Mouse (Mus musculus): ENCODE results near the gene Whrn. TPM values are rescaled to one million over a fixed set of nuclear protein-coding genes. Genes with fewer than 3 reads are reported as not detected.

The Whrn gene
- polyA plus RNA-seq, 1 experiment = 22.5 TPM

DNA sequence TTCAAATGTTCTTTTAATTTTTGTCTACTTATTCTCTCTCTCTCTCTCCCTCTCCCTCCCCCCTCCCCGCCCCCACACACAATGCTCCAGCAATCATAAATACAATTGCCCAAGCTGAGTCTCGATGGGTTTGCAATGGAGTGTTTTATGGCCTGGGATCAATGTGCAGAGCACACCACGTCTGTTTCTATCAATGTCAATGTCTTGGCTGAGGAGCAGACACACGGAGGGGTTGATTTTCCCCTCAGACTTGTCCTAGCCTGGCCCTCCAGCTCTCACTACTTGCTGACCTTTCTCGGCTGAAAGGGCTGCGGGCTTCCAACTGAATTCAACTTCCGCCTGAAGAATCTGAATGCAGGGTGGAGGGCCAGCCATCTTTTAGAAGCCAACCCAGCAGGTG lies 12.1 kb downstream of the Whrn start:
- Histone ChIP-seq H3K4me1 (ENCODE audit: control insufficient read depth, insufficient read depth, low read length) (no peaks in the 10 kb centered on the region; the same call in 1 of the 2 replicates), H3K27ac (ENCODE audit: control insufficient read depth, insufficient read depth, low read depth, low read length) (no peak overlapping the region), H3K27me3 (ENCODE audit: control insufficient read depth, insufficient read depth, low read length) (no peaks in the 10 kb centered on the region), H3K4me3 (ENCODE audit: control insufficient read depth, low read depth, low read length) (no peak overlapping the region), H3K36me3 (ENCODE audit: control insufficient read depth, insufficient read depth, low read length) (no peaks in the 10 kb centered on the region)
- TF ChIP-seq CTCF (IDR thresholded peaks at IDR 0.05; ENCODE audit: control insufficient read depth, insufficient read depth, insufficient replicate concordance, low read depth, low read length) (no peak), POLR2A (IDR thresholded peaks at IDR 0.05; ENCODE audit: control insufficient read depth, low read depth, low read length) (no peak)

DNA sequence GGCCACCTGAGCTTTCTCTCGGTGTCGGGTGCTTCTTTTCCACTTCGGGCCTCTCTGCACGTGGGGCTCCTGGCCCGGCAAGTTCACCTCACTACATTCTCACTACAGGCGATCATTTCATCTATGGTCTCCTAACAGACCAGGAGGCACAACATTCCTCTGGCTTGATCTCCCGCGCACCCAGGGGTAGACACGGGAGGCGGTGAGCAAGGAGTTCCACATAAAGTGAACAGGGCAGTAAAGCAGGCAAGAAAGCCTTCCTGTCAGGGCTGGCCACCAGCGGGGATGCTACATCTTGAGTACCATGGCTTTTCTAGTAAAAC lies 15.0 kb downstream of the Whrn start:
- no peak for TF ChIP-seq CTCF (IDR thresholded peaks at IDR 0.05; ENCODE audit: control insufficient read depth, insufficient read depth, insufficient replicate concordance, low read depth, low read length)
- no peak for TF ChIP-seq POLR2A (IDR thresholded peaks at IDR 0.05; ENCODE audit: control insufficient read depth, low read depth, low read length)
- no peak overlapping the region for H3K27ac ChIP-seq (ENCODE audit: control insufficient read depth, insufficient read depth, low read depth, low read length)

DNA sequence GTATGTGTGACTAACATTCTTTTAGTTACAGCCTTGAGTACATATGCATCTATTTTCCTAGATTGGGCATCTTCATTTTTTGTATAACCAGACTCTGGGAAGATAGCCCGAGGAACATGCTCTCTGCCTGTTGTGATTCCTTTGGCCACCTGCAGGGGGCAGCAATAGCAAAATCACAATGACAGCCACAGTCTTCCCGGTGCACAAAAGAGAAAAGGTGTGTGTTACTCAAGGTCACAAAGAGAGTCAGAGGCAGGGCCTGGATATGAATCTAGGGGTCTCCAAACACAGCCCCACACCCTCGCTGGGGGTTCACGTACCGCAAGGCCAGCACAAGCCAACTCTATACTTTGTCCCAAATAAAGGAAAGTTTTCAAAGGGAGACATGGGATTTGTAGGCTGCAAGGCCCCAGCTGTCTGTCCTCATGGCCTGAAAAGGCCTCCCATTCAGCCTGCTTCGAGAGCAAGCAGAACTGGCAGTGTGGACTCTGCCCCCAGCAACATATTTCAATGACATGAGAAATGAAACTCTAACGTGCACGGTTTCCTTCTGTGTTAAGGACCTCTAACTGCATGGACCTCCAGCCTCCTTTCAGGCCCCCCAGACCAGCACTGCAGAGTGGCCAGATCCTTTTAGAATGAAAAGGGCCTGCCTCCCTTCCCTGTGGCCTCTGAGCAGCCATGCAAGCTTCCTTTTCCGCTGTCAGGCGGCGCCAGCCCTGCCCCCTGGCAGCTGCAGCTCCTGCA lies 15.5 kb downstream of the Whrn start:
- Histone ChIP-seq H3K4me3 (ENCODE audit: control insufficient read depth, low read depth, low read length) (no peak overlapping the region), H3K4me1 (ENCODE audit: control insufficient read depth, insufficient read depth, low read length) (no peaks in the 10 kb centered on the region; the same call in 1 of the 2 replicates), H3K36me3 (ENCODE audit: control insufficient read depth, insufficient read depth, low read length) (no peaks in the 10 kb centered on the region), H3K27me3 (ENCODE audit: control insufficient read depth, insufficient read depth, low read length) (no peaks in the 10 kb centered on the region), H3K27ac (ENCODE audit: control insufficient read depth, insufficient read depth, low read depth, low read length) (no peak overlapping the region)
- TF ChIP-seq CTCF (IDR thresholded peaks at IDR 0.05; ENCODE audit: control insufficient read depth, insufficient read depth, insufficient replicate concordance, low read depth, low read length) = peak; percentile 69; the same call in 1 of the 2 replicates
- no peak for TF ChIP-seq POLR2A (IDR thresholded peaks at IDR 0.05; ENCODE audit: control insufficient read depth, low read depth, low read length)

More for the DNA sequence above, 15.0 kb downstream of the Whrn start:
- no peaks in the 10 kb centered on the region for H3K27me3 ChIP-seq (ENCODE audit: control insufficient read depth, insufficient read depth, low read length)
- H3K4me1 ChIP-seq (ENCODE audit: control insufficient read depth, insufficient read depth, low read length) = no peaks in the 10 kb centered on the region; the same call in 1 of the 2 replicates
- H3K4me3 ChIP-seq (ENCODE audit: control insufficient read depth, low read depth, low read length) = no peak overlapping the region
- H3K36me3 ChIP-seq (ENCODE audit: control insufficient read depth, insufficient read depth, low read length) = no peaks in the 10 kb centered on the region

DNA sequence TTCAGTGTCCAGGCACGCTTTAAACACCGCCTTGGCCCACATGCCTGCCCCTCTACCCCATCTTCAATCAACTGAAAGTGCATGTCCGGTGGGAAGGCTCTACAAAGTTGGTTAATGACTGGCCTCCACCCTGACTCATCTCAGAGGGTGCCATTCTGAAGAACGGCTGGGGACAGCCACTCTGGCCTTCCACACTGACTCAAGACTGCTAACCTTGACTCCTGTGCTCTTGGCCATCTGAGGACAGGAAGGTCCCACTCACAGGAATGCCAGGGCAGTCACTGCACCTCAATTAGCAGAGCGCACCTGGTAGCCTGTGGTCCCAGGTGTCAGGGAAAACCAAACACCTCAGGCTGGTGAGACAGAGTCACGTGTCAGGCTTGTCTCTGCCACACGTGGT lies 17.8 kb downstream of the Whrn start:
- Histone ChIP-seq H3K36me3 (ENCODE audit: control insufficient read depth, insufficient read depth, low read length) (no peaks in the 10 kb centered on the region), H3K4me3 (ENCODE audit: control insufficient read depth, low read depth, low read length) (no peak overlapping the region), H3K4me1 (ENCODE audit: control insufficient read depth, insufficient read depth, low read length) (no peaks in the 10 kb centered on the region; the same call in 1 of the 2 replicates), H3K27ac (ENCODE audit: control insufficient read depth, insufficient read depth, low read depth, low read length) (no peak overlapping the region), H3K27me3 (ENCODE audit: control insufficient read depth, insufficient read depth, low read length) (no peaks in the 10 kb centered on the region)
- no peak for TF ChIP-seq POLR2A (IDR thresholded peaks at IDR 0.05; ENCODE audit: control insufficient read depth, low read depth, low read length)
- TF ChIP-seq CTCF (IDR thresholded peaks at IDR 0.05; ENCODE audit: control insufficient read depth, insufficient read depth, insufficient replicate concordance, low read depth, low read length) = no peak

DNA sequence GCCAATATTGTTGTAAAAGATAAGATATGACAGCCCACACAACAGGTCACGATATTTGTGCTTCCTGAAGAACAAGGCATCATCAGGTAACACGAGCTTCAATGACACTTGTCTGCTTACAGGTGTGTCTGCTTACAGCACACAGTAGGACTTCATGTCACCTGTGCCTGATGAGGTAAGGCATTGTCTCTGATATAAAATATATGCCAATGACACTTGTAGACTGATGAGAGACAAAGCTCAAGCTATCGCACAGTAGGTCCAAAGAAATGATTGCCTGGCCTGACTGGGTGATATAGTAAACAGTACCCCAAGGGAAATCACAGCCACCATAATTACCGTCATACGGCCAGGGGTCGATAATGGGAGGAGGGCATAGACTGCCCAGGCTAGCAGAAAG lies 18.9 kb downstream of the Whrn start:
- no peaks in the 10 kb centered on the region for H3K36me3 ChIP-seq (ENCODE audit: control insufficient read depth, insufficient read depth, low read length)
- no peak overlapping the region for H3K4me3 ChIP-seq (ENCODE audit: control insufficient read depth, low read depth, low read length)
- H3K27me3 ChIP-seq (ENCODE audit: control insufficient read depth, insufficient read depth, low read length) = no peaks in the 10 kb centered on the region
- no peaks in the 10 kb centered on the region; the same call in 1 of the 2 replicates for H3K4me1 ChIP-seq (ENCODE audit: control insufficient read depth, insufficient read depth, low read length)
- no peak overlapping the region for H3K27ac ChIP-seq (ENCODE audit: control insufficient read depth, insufficient read depth, low read depth, low read length)
- no peak for TF ChIP-seq POLR2A (IDR thresholded peaks at IDR 0.05; ENCODE audit: control insufficient read depth, low read depth, low read length)
- no peak for TF ChIP-seq CTCF (IDR thresholded peaks at IDR 0.05; ENCODE audit: control insufficient read depth, insufficient read depth, insufficient replicate concordance, low read depth, low read length)

- H3K4me1 ChIP-seq (ENCODE audit: control insufficient read depth, insufficient read depth, low read length) = no peaks in the 10 kb centered on the region; the same call in 1 of the 2 replicates
These were observed 20.6 kb downstream of the Whrn start for GRCm38 (mm10) chr4:63475208-63475607.

DNA sequence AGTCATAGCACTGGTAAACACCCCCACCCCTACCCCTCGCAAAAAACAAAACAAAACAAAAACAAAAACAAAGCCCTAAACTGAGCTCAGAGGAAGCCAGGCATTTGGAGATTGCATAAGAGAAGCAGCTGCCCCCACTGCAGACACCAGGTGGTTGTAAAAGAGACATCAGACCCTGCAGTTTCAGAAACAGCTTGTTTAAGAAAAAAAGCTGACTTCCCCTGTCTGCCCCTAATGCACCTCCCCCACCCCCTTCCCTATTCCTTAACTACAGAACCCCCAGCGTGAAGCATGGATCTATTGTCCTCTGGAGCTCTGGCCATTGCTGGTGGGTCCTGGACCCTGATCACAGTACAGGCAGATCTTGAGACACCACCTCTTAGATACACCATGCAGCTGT lies 21.4 kb downstream of the Whrn start:
- no peaks in the 10 kb centered on the region for H3K36me3 ChIP-seq (ENCODE audit: control insufficient read depth, insufficient read depth, low read length)
- H3K27me3 ChIP-seq (ENCODE audit: control insufficient read depth, insufficient read depth, low read length) = no peaks in the 10 kb centered on the region
- no peak overlapping the region for H3K27ac ChIP-seq (ENCODE audit: control insufficient read depth, insufficient read depth, low read depth, low read length)
- TF ChIP-seq POLR2A (IDR thresholded peaks at IDR 0.05; ENCODE audit: control insufficient read depth, low read depth, low read length) = no peak
- no peak for TF ChIP-seq CTCF (IDR thresholded peaks at IDR 0.05; ENCODE audit: control insufficient read depth, insufficient read depth, insufficient replicate concordance, low read depth, low read length)
- no peak overlapping the region for H3K4me3 ChIP-seq (ENCODE audit: control insufficient read depth, low read depth, low read length)
- no peaks in the 10 kb centered on the region for H3K4me1 ChIP-seq (ENCODE audit: control insufficient read depth, insufficient read depth, low read length)

More at GRCm38 (mm10) chr4:63475208-63475607, 20.6 kb downstream of the Whrn start:
- TF ChIP-seq POLR2A (IDR thresholded peaks at IDR 0.05; ENCODE audit: control insufficient read depth, low read depth, low read length) (no peak), CTCF (IDR thresholded peaks at IDR 0.05; ENCODE audit: control insufficient read depth, insufficient read depth, insufficient replicate concordance, low read depth, low read length) (no peak)
- Histone ChIP-seq H3K27me3 (ENCODE audit: control insufficient read depth, insufficient read depth, low read length) (no peaks in the 10 kb centered on the region), H3K27ac (ENCODE audit: control insufficient read depth, insufficient read depth, low read depth, low read length) (no peak overlapping the region), H3K4me3 (ENCODE audit: control insufficient read depth, low read depth, low read length) (no peak overlapping the region), H3K36me3 (ENCODE audit: control insufficient read depth, insufficient read depth, low read length) (no peaks in the 10 kb centered on the region)
